11 mouse cellular contexts compared by ENCODE assay signal in the genomic region with DNA sequence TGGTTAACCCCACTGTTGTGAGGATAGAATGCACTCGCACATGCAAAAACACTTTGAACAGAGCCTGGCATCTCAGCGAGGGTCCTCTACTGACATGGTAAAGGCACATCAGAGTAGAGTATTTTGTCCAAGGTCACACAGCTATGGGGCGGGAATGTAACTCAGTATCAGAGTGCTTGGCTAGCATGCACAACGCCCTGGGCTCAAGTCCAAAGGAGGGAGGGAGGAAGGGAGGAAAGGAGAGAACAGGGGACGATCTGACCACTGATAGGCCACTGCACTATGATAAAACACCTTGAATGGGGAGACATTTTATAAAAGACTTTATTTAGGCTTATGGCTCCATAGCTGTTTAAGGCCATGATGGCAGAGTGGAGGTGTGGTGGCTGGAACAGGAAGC. TPM values are rescaled to one million over a fixed set of nuclear protein-coding genes. Genes with fewer than 3 reads are reported as not detected.
"Had no signal": no experiment of that assay in that cellular context is flagged by ENCODE, and none has a peak within 500 bp of the region (broad histone marks: within the 10 kb centered on the region; RNA-seq: fewer than 3 reads in every experiment).

No protein-coding gene starts in this region.

- H3K4me3 ChIP-seq: left cerebral cortex, adult 2 months; limb, embryonic 10.5 days; liver, embryonic 15.5 days; neural tube, embryonic 12.5 days had no signal

- H3K9ac ChIP-seq: liver, embryonic 15.5 days; neural tube, embryonic 12.5 days had no signal

- H3K9me3 ChIP-seq: limb, embryonic 10.5 days; liver, embryonic 15.5 days; neural tube, embryonic 12.5 days had no signal

- ATAC-seq: lung, postnatal 0 days; midbrain, embryonic 16.5 days had no signal

- H3K36me3 ChIP-seq: limb, embryonic 10.5 days; liver, embryonic 15.5 days had no signal

- H3K27ac ChIP-seq: left cerebral cortex, adult 2 months; limb, embryonic 10.5 days; liver, embryonic 15.5 days; neural tube, embryonic 12.5 days; stomach, postnatal 0 days had no signal

- H3K4me2 ChIP-seq: liver, embryonic 11.5 days; liver, embryonic 15.5 days had no signal

RNA-seq across cellular contexts. Expression of gene Scrt2, which starts 8.3 kb away (rescaled TPM):
- total RNA-seq: megakaryocyte progenitor cell, adult 5-6 weeks had no signal
- polyA plus RNA-seq: kidney, embryonic 16.5 days; limb, embryonic 10.5 days; liver, embryonic 11.5 days; liver, embryonic 15.5 days; lung, adult 2 months; lung, postnatal 0 days; stomach, postnatal 0 days had no signal
